Mouse (Mus musculus): ENCODE measurements at regions not wholly inside any gene's neighbourhood (a gene's known extent, or its start where the extent isn't known, plus 50 kb on each side); places are given as distances from the start of the nearest gene placed in this dataset.
"Not testable (repeated sequence)": the region's sequence is repeated elsewhere in the genome, so short reads cannot be mapped to it uniquely, and the experiment has no call there.

DNA sequence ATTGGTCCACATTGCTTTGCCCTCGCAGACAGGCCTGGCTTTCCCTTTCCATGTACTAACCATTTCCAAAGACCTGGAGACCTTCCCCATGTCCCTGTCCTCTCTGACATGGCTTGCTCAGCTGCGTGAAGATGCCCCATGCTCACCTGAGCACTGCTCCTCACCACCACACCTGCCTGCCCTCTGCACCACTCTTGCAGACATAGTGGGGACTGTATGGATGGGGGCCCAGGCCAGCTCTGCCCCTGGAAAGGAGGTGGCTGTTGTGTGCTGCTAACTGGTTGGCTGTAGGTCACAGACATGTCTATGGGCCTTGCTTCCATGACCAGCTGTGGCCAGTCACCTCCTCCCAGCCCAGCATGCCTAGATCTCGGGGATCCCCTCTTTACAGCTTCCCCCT lies 108.7 kb downstream of the Bod1 start:
- H3K4me3 ChIP-seq, result no peak overlapping the region
- H3K27ac ChIP-seq, result no peak overlapping the region
- intact Hi-C loops (cut with DNase I), result no loop called here
- DNase-seq (ENCODE audit: extremely low spot score in 1 of 2, low spot score in 2 of 2), result no peak
- TF ChIP-seq CTCF (IDR thresholded peaks at IDR 0.05), result no peak

GRCm38 (mm10) chr11:31560775-31561174 lies 110.9 kb downstream of the Bod1 start:
- no peak for TF ChIP-seq CTCF (IDR thresholded peaks at IDR 0.05)
- DNase-seq (ENCODE audit: extremely low spot score in 1 of 2, low spot score in 2 of 2), result no peak
- no peak overlapping the region for H3K27ac ChIP-seq
- no peak overlapping the region for H3K4me3 ChIP-seq
- intact Hi-C loops (cut with DNase I), result no loop called here

DNA sequence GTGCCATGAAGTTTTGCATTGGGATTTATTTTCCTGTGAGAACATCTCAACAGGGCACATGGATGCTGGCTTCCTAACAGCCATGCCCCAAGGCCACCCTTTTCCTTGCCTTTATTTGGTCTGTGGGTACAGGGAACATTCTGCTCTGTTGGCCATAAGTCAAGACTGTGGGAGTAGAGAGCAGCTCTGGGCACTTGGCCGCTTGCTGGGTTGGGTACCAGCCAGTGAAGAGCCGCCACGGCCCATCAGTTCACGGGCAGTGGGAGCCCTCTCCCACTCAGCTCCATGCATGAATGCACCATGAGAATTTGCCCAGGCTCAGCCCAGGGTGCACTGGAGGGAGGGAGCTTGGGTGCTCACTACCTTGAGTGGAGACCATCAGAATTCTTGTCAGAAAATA lies 116.6 kb downstream of the Bod1 start:
- Histone ChIP-seq H3K27ac (no peak overlapping the region), H3K4me3 (no peak overlapping the region)
- DNase-seq (ENCODE audit: extremely low spot score in 1 of 2, low spot score in 2 of 2), result no peak
- intact Hi-C loops (cut with DNase I), result no loop called here
- no peak for TF ChIP-seq CTCF (IDR thresholded peaks at IDR 0.05)

DNA sequence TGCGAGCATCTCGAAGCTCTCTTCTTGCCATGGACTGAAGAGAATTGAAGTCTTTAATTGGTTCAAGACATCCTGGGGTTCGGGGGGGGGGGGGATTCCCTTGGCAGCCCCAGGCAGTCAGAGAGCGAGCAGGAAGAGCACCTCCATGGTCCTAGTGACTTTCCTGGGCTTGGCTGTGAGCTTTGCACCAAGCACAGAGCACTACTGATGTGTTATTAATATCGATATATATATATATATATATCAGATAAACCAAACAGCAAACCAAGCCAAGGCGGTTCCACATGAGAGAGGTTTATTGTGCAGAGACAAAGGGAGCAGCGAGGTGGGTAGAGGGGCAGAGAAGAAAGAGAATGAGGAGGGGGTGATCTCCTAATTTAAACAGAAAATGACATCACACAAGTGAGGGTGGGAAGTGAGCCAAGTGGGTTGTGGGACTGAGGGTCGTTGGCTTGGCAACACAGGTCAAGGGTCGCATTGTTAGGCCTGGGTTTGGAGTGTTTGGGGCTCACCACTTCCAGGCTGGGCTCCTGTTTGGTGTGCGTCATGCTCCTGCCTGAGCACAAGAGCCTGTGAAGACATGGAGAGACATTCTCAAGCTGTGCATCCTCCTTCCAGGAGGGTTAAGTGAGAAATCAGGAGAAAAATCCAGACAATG lies 119.9 kb downstream of the Bod1 start:
- intact Hi-C loops (cut with DNase I), result no loop called here
- Histone ChIP-seq H3K27ac (no peak overlapping the region), H3K4me3 (no peak overlapping the region)
- TF ChIP-seq CTCF (IDR thresholded peaks at IDR 0.05), result no peak
- DNase-seq (ENCODE audit: extremely low spot score in 1 of 2, low spot score in 2 of 2), result no peak

DNA sequence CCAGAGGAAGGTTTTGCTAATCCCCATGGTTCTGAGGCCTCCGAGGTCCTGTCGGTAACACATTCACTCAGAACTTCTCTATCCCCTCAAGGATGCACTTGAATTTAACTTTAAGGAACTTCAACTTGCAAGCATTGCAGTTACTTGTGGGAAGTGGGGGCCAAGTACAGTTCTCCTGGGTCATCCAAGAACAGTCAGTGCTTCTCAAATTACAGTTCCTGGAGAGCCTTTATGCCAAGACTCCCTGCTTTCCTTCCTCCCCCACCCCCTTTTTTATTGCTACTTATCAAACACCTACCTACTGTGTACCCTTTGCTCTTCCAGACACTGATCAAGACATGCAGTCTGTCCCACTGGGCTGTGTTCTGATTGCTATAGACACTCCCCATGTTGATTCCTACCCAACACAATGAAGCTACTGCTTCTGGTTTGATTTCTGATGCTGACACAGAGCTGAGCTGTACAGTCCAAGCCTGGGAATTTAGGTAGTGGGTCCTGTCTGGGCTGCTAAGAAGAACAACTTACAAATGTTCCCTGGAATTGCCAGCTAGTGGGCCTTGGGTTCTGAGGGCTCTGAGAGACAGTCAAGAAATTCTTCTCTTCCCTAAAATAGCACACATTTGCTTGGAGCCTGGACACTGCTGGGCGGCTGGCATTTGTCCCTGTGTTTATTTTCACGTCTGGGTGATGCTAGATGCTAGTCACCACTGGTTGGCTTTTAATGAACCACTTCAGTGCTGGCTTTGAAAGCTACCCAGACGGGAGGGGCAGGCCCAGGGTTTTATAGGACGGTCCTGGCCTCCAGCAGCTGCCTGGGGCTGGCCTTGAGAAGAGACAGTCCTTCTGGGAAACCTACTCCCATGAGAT lies 120.7 kb downstream of the Bod1 start:
- TF ChIP-seq CTCF (IDR thresholded peaks at IDR 0.05), result no peak
- no peak for DNase-seq (ENCODE audit: extremely low spot score in 1 of 2, low spot score in 2 of 2)
- intact Hi-C loops (cut with DNase I), result no loop called here
- Histone ChIP-seq H3K27ac (no peak overlapping the region), H3K4me3 (no peak overlapping the region)

GRCm38 (mm10) chr11:31545514-31545913 lies 126.2 kb downstream of the Bod1 start:
- DNase-seq (ENCODE audit: extremely low spot score in 1 of 2, low spot score in 2 of 2); H3K4me3 ChIP-seq; H3K27ac ChIP-seq; intact Hi-C loops (cut with DNase I): not testable (repeated sequence)

DNA sequence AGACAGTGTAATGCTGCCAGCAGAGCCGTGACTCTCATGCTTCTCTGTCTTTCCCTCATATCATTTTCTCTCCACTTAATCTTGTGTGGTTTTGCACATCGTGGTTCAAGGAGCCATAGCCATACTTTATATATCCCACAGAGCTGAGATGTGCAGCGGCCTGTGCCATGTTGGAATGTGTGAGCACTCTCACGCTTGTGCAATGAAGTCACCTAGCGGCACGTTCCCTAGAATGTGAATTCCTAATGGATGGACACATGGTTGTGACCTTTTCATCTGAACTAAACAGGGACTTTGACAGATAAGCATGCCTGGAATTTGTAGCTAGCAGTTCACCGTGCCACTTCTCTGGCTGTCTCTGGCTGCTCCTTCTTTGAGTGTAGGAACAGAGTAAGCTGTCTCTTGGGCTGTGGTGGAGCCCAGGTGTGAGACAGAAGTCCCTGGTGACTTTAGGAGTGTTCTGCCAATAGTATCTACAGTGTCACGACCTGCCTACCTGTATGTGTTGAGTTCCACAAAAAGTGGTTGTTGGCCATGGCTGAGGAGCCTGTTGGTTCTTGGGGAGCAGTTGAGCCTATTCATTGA lies 129.0 kb downstream of the Bod1 start:
- H3K4me3 ChIP-seq, result no peak overlapping the region
- intact Hi-C loops (cut with DNase I), result no loop called here
- no peak for TF ChIP-seq CTCF (IDR thresholded peaks at IDR 0.05)
- DNase-seq (ENCODE audit: extremely low spot score in 1 of 2, low spot score in 2 of 2), result no peak
- no peak overlapping the region for H3K27ac ChIP-seq

GRCm38 (mm10) chr11:31541425-31541824 lies 130.3 kb downstream of the Bod1 start:
- no peak for TF ChIP-seq CTCF (IDR thresholded peaks at IDR 0.05)
- Histone ChIP-seq H3K27ac (no peak overlapping the region), H3K4me3 (no peak overlapping the region)
- DNase-seq (ENCODE audit: extremely low spot score in 1 of 2, low spot score in 2 of 2), result no peak
- intact Hi-C loops (cut with DNase I), result no loop called here

DNA sequence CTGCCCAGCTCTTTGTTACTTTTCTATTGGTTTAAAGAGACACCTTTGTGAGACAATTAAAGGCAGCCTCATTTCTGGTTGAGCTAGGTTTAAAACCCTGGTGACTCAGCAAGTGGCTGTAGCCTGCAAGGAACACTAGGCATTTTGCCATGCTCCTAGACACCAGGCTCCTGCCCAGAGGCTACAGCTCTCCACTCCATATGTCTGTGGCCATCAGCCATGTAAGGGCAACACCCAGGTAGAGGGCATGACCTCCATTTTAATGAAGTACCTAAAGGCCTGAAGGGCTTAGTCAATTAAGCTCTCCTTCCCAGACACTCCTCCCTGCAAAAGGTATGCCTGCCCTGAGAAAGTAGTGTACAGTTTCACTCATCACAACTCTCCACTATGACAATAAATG lies 130.9 kb downstream of the Bod1 start:
- no peak for DNase-seq (ENCODE audit: extremely low spot score in 1 of 2, low spot score in 2 of 2)
- intact Hi-C loops (cut with DNase I), result no loop called here
- no peak for TF ChIP-seq CTCF (IDR thresholded peaks at IDR 0.05)
- Histone ChIP-seq H3K27ac (no peak overlapping the region), H3K4me3 (no peak overlapping the region)

- no peak for TF ChIP-seq CTCF (IDR thresholded peaks at IDR 0.05)
- no peak overlapping the region for H3K27ac ChIP-seq
- intact Hi-C loops (cut with DNase I), result no loop called here
- no peak for DNase-seq (ENCODE audit: extremely low spot score in 1 of 2, low spot score in 2 of 2)
- no peak overlapping the region for H3K4me3 ChIP-seq
These were observed 140.3 kb downstream of the Bod1 start for GRCm38 (mm10) chr11:31531416-31531815.

- Histone ChIP-seq H3K27ac (no peak overlapping the region), H3K4me3 (no peak overlapping the region)
- no peak for DNase-seq (ENCODE audit: extremely low spot score in 1 of 2, low spot score in 2 of 2)
- intact Hi-C loops (cut with DNase I), result no loop called here
- no peak for TF ChIP-seq CTCF (IDR thresholded peaks at IDR 0.05)
These were observed 140.8 kb downstream of the Bod1 start for GRCm38 (mm10) chr11:31530851-31531250.

DNA sequence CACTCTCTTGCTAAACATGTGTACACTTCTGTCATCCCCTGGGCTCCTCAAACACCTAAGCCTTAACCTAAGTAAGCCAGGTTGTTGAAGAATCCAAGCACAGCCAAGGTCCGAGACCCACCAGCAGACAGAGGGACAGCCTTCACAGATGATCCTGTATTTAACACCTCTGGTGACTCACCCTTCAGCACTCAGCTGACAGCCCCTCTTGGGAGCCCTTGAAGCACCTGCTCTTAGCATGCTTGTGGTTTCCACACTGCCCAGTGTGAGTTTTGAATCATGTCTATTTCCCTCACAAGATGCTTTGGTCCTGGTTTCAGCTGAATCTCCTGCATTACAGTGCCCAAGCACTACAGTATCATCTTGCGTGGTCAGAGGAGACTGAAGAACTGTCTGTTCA lies 142.0 kb downstream of the Bod1 start:
- TF ChIP-seq CTCF (IDR thresholded peaks at IDR 0.05), result no peak
- intact Hi-C loops (cut with DNase I), result no loop called here

More for the DNA sequence above, 142.0 kb downstream of the Bod1 start:
- DNase-seq (ENCODE audit: extremely low spot score in 1 of 2, low spot score in 2 of 2), result no peak
- Histone ChIP-seq H3K27ac (no peak overlapping the region), H3K4me3 (no peak overlapping the region)

Measured in left cerebral cortex, adult 2 months (tissue).